Mouse (Mus musculus): Measurements from ENCODE around the gene Dock3. TPM values are rescaled to one million over a fixed set of nuclear protein-coding genes. Genes with fewer than 3 reads are reported as not detected.

The Dock3 gene
- polyA plus RNA-seq, 2 experiments, result 0.11 TPM; not detected in 1

- Histone ChIP-seq H3K9ac (replicated peaks) (no peak overlapping the region), H3K27ac (no peak overlapping the region), H3K4me1 (replicated peaks; ENCODE audit: control insufficient read depth in 2 of 2, insufficient read depth in 2 of 2, low read length in 1 of 2) (peaks cover 5 to 24% of the 10 kb centered on the region in 2 experiments), H3K4me2 (ENCODE audit: low read depth) (no peak overlapping the region), H3K9me3 (ENCODE audit: control insufficient read depth, low read length) (no peaks in the 10 kb centered on the region), H3K36me3 (replicated peaks; ENCODE audit: control insufficient read depth, insufficient read depth, low read depth) (peaks cover 37% of the 10 kb centered on the region), H3K27me3 (ENCODE audit: control insufficient read depth, insufficient read depth, low read length) (no peaks in the 10 kb centered on the region), H3K4me3 (ENCODE audit: insufficient read depth in 1 of 2, low read depth in 2 of 2, low read length in 2 of 2) (no peak overlapping the region)
- WGBS (ENCODE audit: insufficient replicate concordance), result 65% methylated on average over 4 of the region's 4 CpGs
- TF ChIP-seq EP300 (IDR thresholded peaks at IDR 0.05; ENCODE audit: low read depth) (no peak), CTCF (IDR thresholded peaks at IDR 0.05; ENCODE audit: low read depth) (no peak)
- DNase-seq (ENCODE audit: low read depth in 3 of 3, low spot score in 3 of 3) (no peak), ATAC-seq (ENCODE audit: insufficient read depth) (no peak)
These were observed 349.5 kb downstream of the Dock3 start for GRCm38 (mm10) chr9:106882176-106882575.

- no peaks in the 10 kb centered on the region for H3K9me3 ChIP-seq (ENCODE audit: control insufficient read depth, low read length)
- DNase-seq (ENCODE audit: low read depth in 3 of 3, low spot score in 3 of 3) (no peak), ATAC-seq (ENCODE audit: insufficient read depth) (no peak)
- H3K9ac ChIP-seq (replicated peaks), result no peak overlapping the region
- peaks cover 5 to 24% of the 10 kb centered on the region in 2 experiments for H3K4me1 ChIP-seq (replicated peaks; ENCODE audit: control insufficient read depth in 2 of 2, insufficient read depth in 2 of 2, low read length in 1 of 2)
- H3K36me3 ChIP-seq (replicated peaks; ENCODE audit: control insufficient read depth, insufficient read depth, low read depth), result peaks cover 44% of the 10 kb centered on the region
- WGBS (ENCODE audit: insufficient replicate concordance), result 74% methylated on average over 4 of the region's 4 CpGs
- no peak overlapping the region for H3K4me3 ChIP-seq (ENCODE audit: insufficient read depth in 1 of 2, low read depth in 2 of 2, low read length in 2 of 2)
- no peak overlapping the region for H3K27ac ChIP-seq
- no peaks in the 10 kb centered on the region for H3K27me3 ChIP-seq (ENCODE audit: control insufficient read depth, insufficient read depth, low read length)
- TF ChIP-seq EP300 (IDR thresholded peaks at IDR 0.05; ENCODE audit: low read depth), result no peak
- TF ChIP-seq CTCF (IDR thresholded peaks at IDR 0.05; ENCODE audit: low read depth), result no peak
- no peak overlapping the region for H3K4me2 ChIP-seq (ENCODE audit: low read depth)
These were observed 350.5 kb downstream of the Dock3 start for GRCm38 (mm10) chr9:106881071-106881755.

- Histone ChIP-seq H3K4me3 (ENCODE audit: insufficient read depth in 1 of 2, low read depth in 2 of 2, low read length in 2 of 2) (no peak overlapping the region), H3K36me3 (replicated peaks; ENCODE audit: control insufficient read depth, insufficient read depth, low read depth) (peaks cover 58% of the 10 kb centered on the region), H3K9ac (replicated peaks) (no peak overlapping the region), H3K27ac (no peak overlapping the region), H3K4me2 (ENCODE audit: low read depth) (no peak overlapping the region), H3K4me1 (replicated peaks; ENCODE audit: control insufficient read depth in 2 of 2, insufficient read depth in 2 of 2, low read length in 1 of 2) (peaks cover 0 to 13% of the 10 kb centered on the region in 2 experiments; a peak in 3 of 4 replicates), H3K27me3 (ENCODE audit: control insufficient read depth, insufficient read depth, low read length) (no peaks in the 10 kb centered on the region), H3K9me3 (ENCODE audit: control insufficient read depth, low read length) (no peaks in the 10 kb centered on the region)
- TF ChIP-seq EP300 (IDR thresholded peaks at IDR 0.05; ENCODE audit: low read depth) (no peak), CTCF (IDR thresholded peaks at IDR 0.05; ENCODE audit: low read depth) (no peak)
- no peak for DNase-seq (ENCODE audit: low read depth in 3 of 3, low spot score in 3 of 3)
- WGBS (ENCODE audit: insufficient replicate concordance), result 74% methylated on average over 4 of the region's 4 CpGs
- ATAC-seq (ENCODE audit: insufficient read depth), result no peak
These were observed 352.2 kb downstream of the Dock3 start for GRCm38 (mm10) chr9:106879471-106879870.

GRCm38 (mm10) chr9:106876666-106877065 lies 355.0 kb downstream of the Dock3 start:
- DNase-seq (ENCODE audit: low read depth in 3 of 3, low spot score in 3 of 3) (no peak), ATAC-seq (ENCODE audit: insufficient read depth) (no peak)
- H3K4me2 ChIP-seq (ENCODE audit: low read depth), result no peak overlapping the region
- TF ChIP-seq EP300 (IDR thresholded peaks at IDR 0.05; ENCODE audit: low read depth) (no peak), CTCF (IDR thresholded peaks at IDR 0.05; ENCODE audit: low read depth) (no peak)
- H3K4me1 ChIP-seq (replicated peaks; ENCODE audit: control insufficient read depth in 2 of 2, insufficient read depth in 2 of 2, low read length in 1 of 2), result no peaks in the 10 kb centered on the region
- WGBS (ENCODE audit: insufficient replicate concordance), result 85% methylated on average over 3 of the region's 3 CpGs
- no peak overlapping the region for H3K4me3 ChIP-seq (ENCODE audit: insufficient read depth in 1 of 2, low read depth in 2 of 2, low read length in 2 of 2)
- no peak overlapping the region for H3K27ac ChIP-seq
- no peak overlapping the region for H3K9ac ChIP-seq (replicated peaks)
- no peaks in the 10 kb centered on the region for H3K27me3 ChIP-seq (ENCODE audit: control insufficient read depth, insufficient read depth, low read length)
- no peaks in the 10 kb centered on the region for H3K9me3 ChIP-seq (ENCODE audit: control insufficient read depth, low read length)
- peaks cover 48% of the 10 kb centered on the region for H3K36me3 ChIP-seq (replicated peaks; ENCODE audit: control insufficient read depth, insufficient read depth, low read depth)

- TF ChIP-seq CTCF (IDR thresholded peaks at IDR 0.05; ENCODE audit: low read depth) (no peak), EP300 (IDR thresholded peaks at IDR 0.05; ENCODE audit: low read depth) (no peak)
- Histone ChIP-seq H3K36me3 (replicated peaks; ENCODE audit: control insufficient read depth, insufficient read depth, low read depth) (peaks cover 40% of the 10 kb centered on the region), H3K4me2 (ENCODE audit: low read depth) (no peak overlapping the region), H3K27ac (no peak overlapping the region), H3K9me3 (ENCODE audit: control insufficient read depth, low read length) (no peaks in the 10 kb centered on the region), H3K4me1 (replicated peaks; ENCODE audit: control insufficient read depth in 2 of 2, insufficient read depth in 2 of 2, low read length in 1 of 2) (no peaks in the 10 kb centered on the region), H3K27me3 (ENCODE audit: control insufficient read depth, insufficient read depth, low read length) (no peaks in the 10 kb centered on the region), H3K4me3 (ENCODE audit: insufficient read depth in 1 of 2, low read depth in 2 of 2, low read length in 2 of 2) (no peak overlapping the region), H3K9ac (replicated peaks) (no peak overlapping the region)
- DNase-seq (ENCODE audit: low read depth in 3 of 3, low spot score in 3 of 3) (no peak), ATAC-seq (ENCODE audit: insufficient read depth) (no peak)
- WGBS (ENCODE audit: insufficient replicate concordance), result 80% methylated on average over 5 of the region's 5 CpGs
These were observed 357.5 kb downstream of the Dock3 start for GRCm38 (mm10) chr9:106874216-106874615.

All from liver, embryonic 14.5 days (tissue).